Mouse (Mus musculus) spleen, embryonic (tissue): ENCODE measurements around the gene Gm5592.
"Not testable (repeated sequence)": the region's sequence is repeated elsewhere in the genome, so short reads cannot be mapped to it uniquely, and the experiment has no call there.

Experiments used
- CTCF ChIA-PET: fragments of 350-600 bp; sonication (Branson Sonifier 250); formaldehyde crosslinking; loops from one replicate; lab custom pipeline; 2022; lab: Charles Lee

Gene Gm5592

GRCm38 (mm10) chr7:41153541-41153940 lies at the start of gene Gm5592:
Gm5592 (plus strand) TSS chr7:41153841.
- CTCF ChIA-PET = not testable (repeated sequence)

- CTCF ChIA-PET = not testable (repeated sequence)
Measured at GRCm38 (mm10) chr7:41155806-41156205, 2.2 kb downstream of the Gm5592 start.

GRCm38 (mm10) chr7:41157879-41158278 lies 4.2 kb downstream of the Gm5592 start:
- CTCF ChIA-PET = not testable (repeated sequence)

- CTCF ChIA-PET = not testable (repeated sequence)
Measured at GRCm38 (mm10) chr7:41158562-41158961, 4.9 kb downstream of the Gm5592 start.

GRCm38 (mm10) chr7:41193671-41194070 lies 40.0 kb downstream of the Gm5592 start:
- CTCF ChIA-PET = no interaction called here
